Mouse (Mus musculus) stomach, embryonic 14.5 days (tissue): ENCODE measurements around the gene Tapt1. TPM values are rescaled to one million over a fixed set of nuclear protein-coding genes. Genes with fewer than 3 reads are reported as not detected.

Experiments
- ATAC-seq: fragments of 200-750 bp; cut with Nextera tagmentation; 2 replicates; pipeline ENCODE4 v1.8.0; 2017; ENCODE audit warnings: low read depth, moderate TSS enrichment; ENCODE audit not compliant: insufficient number of reproducible peaks, insufficient read depth, low FRiP score
- H3K27ac ChIP-seq: fragments of 300-500 bp; sonication (generic); 2 replicates; pipeline ENCODE4 v1.5.1; 2014; ENCODE audit warnings: mild to moderate bottlenecking, low read length, moderate library complexity, mixed read lengths
- H3K27me3 ChIP-seq: fragments of 300-500 bp; sonication (generic); 2 replicates; pipeline ENCODE4 v1.6.1; 2014; ENCODE audit warnings: low read length, control low read depth, mixed read lengths; ENCODE audit not compliant: control insufficient read depth, insufficient read depth
- H3K36me3 ChIP-seq: fragments of 300-500 bp; sonication (generic); 2 replicates; pipeline ENCODE4 v1.6.1; 2014; ENCODE audit warnings: mild to moderate bottlenecking, control low read depth, low read length, moderate library complexity, mixed read lengths; ENCODE audit not compliant: control insufficient read depth, insufficient read depth
- H3K4me1 ChIP-seq: fragments of 300-500 bp; sonication (generic); 2 replicates; pipeline ENCODE4 v1.6.1; 2014; ENCODE audit warnings: low read length, control low read depth, mixed read lengths; ENCODE audit not compliant: control insufficient read depth, insufficient read depth
- H3K4me2 ChIP-seq: fragments of 300-500 bp; sonication (generic); replicated peaks from 2 replicates; pipeline ENCODE4 v1.6.1; 2014; ENCODE audit warnings: low read depth, low read length, control low read depth
- H3K4me3 ChIP-seq: fragments of 300-500 bp; sonication (generic); 2 replicates; pipeline ENCODE4 v1.5.1; 2014; ENCODE audit warnings: low read depth, low read length, control low read depth
- H3K9ac ChIP-seq: fragments of 300-500 bp; sonication (generic); replicated peaks from 2 replicates; pipeline ENCODE4 v1.6.1; 2014; ENCODE audit warnings: low read depth, mild to moderate bottlenecking, control low read depth, low read length, moderate library complexity, mixed read lengths
- H3K9me3 ChIP-seq: fragments of 300-500 bp; sonication (generic); 2 replicates; pipeline ENCODE4 v1.6.1; 2016; ENCODE audit warnings: low read depth, low read length, control low read depth; ENCODE audit not compliant: control insufficient read depth
- WGBS: fragments of 180-500 bp; shearing (Covaris S2); extraction: QIAGEN DNeasy Blood & Tissue Kit; methylation state at CpG from one replicate; pipeline ENCODE4 v1.1.7; 2014; 5-methylcytosine and 5-hydroxymethylcytosine counted together
- polyA plus RNA-seq: library from polyadenylated mRNA; unstranded; fragments of >200 nt; fragmentation: Nextera tagmentation; extraction: Ambion mirVana; gene quantifications from 2 replicates; pipeline ENCODE4 v1.2.1, GENCODE M21; 2014

The Tapt1 gene
- polyA plus RNA-seq, 1 experiment from 2014 or later, result 34.0 TPM

DNA sequence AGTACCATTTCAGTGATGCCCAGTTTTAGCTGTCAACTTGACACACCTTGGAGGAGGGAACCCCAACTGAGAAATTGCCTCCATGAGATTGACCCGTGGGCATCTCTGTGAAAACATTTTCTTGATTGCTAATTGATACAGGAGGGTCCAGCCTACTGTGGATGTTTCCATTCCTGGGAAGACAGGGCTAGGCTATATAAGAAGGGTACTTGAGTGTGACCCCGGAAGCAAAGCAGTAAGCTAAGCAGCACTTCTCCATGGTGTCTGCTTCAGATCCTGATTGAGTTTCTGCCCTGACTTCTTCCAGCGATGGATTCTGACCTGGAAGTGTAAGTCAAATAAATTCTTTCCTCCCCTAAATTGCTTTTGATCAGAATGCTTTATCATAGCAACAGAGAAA is 30.1 kb upstream of the Tapt1 start:
- Histone ChIP-seq H3K4me2 (no peak overlapping the region), H3K9me3 (no peaks in the 10 kb centered on the region), H3K27me3 (no peaks in the 10 kb centered on the region), H3K4me3 (no peak overlapping the region), H3K27ac (no peak overlapping the region), H3K9ac (no peak overlapping the region), H3K4me1 (no peaks in the 10 kb centered on the region), H3K36me3 (no peaks in the 10 kb centered on the region)
- no peak for ATAC-seq
- 84% methylated on average over 3 of the region's 3 CpGs for WGBS

DNA sequence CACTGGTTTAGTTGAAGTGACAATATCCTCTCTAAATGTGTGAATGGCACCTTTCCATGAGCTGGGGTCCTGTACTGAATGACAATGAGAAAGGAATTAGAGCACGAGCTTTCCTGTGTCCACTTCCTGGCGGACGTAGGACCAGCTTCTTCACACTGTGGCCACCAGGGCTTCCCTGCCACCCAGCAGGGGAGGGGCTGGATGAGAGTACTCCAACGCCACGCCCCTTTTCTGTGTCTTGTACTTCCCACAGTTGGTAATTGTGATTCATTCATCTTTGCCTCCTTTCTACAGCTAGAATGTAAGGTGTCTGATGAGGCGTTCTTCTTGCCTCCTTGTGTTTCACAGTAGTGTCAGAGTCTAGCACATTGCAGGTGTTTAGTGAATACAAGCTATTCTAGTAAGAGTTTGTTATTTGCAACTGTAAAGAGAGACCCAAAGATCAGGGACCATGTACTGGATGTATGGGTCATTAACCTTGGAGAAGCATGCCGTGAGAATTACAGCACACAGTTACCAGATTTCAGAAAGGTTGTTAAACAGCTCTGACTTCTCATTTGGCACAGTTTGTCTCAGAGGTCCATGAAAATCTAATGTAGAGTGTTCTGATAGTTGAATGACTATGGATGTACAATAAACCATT is 29.5 kb upstream of the Tapt1 start:
- Histone ChIP-seq H3K27me3 (no peaks in the 10 kb centered on the region), H3K4me3 (no peak overlapping the region), H3K4me1 (no peaks in the 10 kb centered on the region), H3K9ac (no peak overlapping the region), H3K27ac (no peak overlapping the region), H3K9me3 (no peaks in the 10 kb centered on the region), H3K36me3 (no peaks in the 10 kb centered on the region), H3K4me2 (no peak overlapping the region)
- no peak for ATAC-seq
- WGBS, result 80% methylated on average over 7 of the region's 7 CpGs

DNA sequence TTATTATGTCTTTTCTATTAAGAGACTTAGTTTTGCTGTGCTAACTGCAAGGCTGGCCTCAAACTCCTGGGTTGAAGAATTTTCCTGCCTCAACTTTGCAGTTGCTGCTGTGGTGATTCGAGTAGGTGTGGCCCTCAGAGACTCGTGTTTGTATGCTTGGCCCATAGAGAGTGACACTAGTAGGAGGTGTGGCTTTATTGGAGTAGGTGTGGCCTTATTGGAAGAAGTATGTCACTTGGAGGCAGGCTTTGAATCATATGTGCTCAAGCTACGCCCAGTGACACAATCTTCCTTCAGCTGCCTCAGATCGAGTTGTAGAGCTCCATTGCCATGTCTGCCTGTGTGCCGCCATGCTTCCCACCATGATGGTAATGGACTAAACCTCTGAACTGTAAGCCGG is 27.0 kb upstream of the Tapt1 start:
- no peak overlapping the region for H3K4me2 ChIP-seq
- H3K27me3 ChIP-seq, result no peaks in the 10 kb centered on the region
- H3K4me3 ChIP-seq, result no peak overlapping the region
- ATAC-seq, result no peak
- no peaks in the 10 kb centered on the region for H3K36me3 ChIP-seq
- no peaks in the 10 kb centered on the region for H3K4me1 ChIP-seq
- WGBS, result 77% methylated on average over 6 of the region's 6 CpGs
- no peak overlapping the region for H3K27ac ChIP-seq
- no peak overlapping the region for H3K9ac ChIP-seq
- H3K9me3 ChIP-seq, result no peaks in the 10 kb centered on the region

DNA sequence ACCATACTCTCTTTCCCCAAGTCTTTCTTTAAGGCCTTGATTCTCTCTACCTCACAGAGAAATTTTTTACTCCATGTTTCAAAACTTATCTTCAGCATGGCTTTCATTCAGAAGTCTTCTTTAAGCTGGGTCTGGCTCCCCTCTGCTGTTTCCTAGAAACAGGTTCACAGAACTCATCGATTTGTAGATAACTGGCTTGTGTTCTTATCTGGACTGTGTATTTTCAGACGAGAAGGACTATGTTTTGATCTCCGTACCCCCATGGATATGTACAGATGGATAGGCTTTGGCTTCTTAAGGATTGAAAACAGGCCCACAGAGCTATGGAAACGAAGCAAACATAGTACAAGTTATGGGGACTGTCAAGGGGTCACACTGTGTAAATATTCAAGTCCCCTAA is 26.0 kb upstream of the Tapt1 start:
- 55% methylated on average over 4 of the region's 4 CpGs for WGBS

DNA sequence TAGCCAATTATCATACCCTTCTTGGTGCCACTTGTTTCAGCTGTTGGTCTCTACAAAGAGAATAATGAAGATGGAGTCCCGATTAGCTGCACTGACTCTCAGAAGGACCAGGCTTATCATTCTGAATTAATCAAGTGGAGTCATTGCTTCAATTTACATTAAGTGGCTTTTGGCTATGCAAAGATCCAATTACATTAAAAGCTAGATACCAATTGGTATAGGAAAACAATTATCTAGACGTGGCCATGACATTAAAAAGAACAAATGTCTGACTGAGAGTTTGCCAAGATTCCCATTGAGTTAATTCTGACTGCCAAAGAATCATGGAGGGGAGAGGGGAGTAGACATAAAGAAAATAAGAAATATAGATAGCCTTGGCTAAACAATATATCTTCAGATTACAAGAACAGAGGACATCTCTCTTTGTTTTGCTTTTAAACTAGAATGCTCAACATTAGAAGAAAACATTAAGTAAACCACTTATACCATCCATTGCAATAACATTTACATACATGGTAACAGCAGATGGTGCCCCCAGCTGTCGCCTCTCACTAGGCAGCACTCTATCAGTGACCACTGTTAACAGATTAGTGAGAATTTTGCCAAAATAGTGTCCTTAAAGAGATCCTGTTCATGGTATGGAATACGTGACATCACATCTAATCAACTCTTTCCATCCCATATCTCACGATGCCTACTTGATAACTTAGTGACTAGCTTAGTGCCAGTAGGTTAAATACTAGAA is 24.0 kb upstream of the Tapt1 start:
- no peaks in the 10 kb centered on the region for H3K4me1 ChIP-seq
- ATAC-seq, result no peak
- 84% methylated on average over 5 of the region's 5 CpGs for WGBS
- 0 out of 2 replicates have a peak, but pooled peaks cover 3% of the 10 kb centered on the region for H3K9me3 ChIP-seq
- H3K27ac ChIP-seq, result no peak overlapping the region
- no peak overlapping the region for H3K9ac ChIP-seq
- no peaks in the 10 kb centered on the region for H3K27me3 ChIP-seq
- no peak overlapping the region for H3K4me2 ChIP-seq
- no peak overlapping the region for H3K4me3 ChIP-seq
- no peaks in the 10 kb centered on the region for H3K36me3 ChIP-seq

More for the DNA sequence above, 26.0 kb upstream of the Tapt1 start:
- Histone ChIP-seq H3K27me3 (no peaks in the 10 kb centered on the region), H3K36me3 (no peaks in the 10 kb centered on the region), H3K9me3 (0 out of 2 replicates have a peak, but pooled peaks cover 3% of the 10 kb centered on the region), H3K9ac (no peak overlapping the region), H3K4me2 (no peak overlapping the region), H3K27ac (no peak overlapping the region), H3K4me3 (no peak overlapping the region), H3K4me1 (no peaks in the 10 kb centered on the region)
- ATAC-seq, result no peak

DNA sequence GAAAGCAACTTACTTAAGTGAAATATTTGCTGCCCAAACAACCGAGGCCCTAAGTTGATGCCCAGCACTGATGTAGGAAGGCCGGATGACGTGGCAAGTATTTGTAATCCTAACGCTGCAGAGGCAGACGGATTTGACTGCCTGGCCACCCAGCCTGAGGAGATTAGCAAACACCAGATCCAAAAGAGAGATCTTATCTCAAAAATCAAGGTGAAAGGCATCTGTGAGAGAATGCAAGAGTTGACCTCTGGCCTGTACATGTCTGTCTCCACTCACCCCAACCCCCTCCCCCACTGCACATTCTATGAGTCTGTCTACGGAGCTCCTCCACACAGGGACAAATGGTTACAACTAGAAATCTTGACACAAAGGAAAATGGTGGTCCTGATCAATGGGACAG is 22.9 kb upstream of the Tapt1 start:
- no peak overlapping the region for H3K4me3 ChIP-seq
- ATAC-seq, result no peak
- 0 out of 2 replicates have a peak, but pooled peaks cover 3% of the 10 kb centered on the region for H3K9me3 ChIP-seq
- H3K36me3 ChIP-seq, result no peaks in the 10 kb centered on the region
- no peak overlapping the region for H3K27ac ChIP-seq
- WGBS, result 46% methylated on average over 6 of the region's 6 CpGs
- no peak overlapping the region for H3K9ac ChIP-seq
- H3K4me1 ChIP-seq, result no peaks in the 10 kb centered on the region
- H3K27me3 ChIP-seq, result no peaks in the 10 kb centered on the region
- H3K4me2 ChIP-seq, result no peak overlapping the region

DNA sequence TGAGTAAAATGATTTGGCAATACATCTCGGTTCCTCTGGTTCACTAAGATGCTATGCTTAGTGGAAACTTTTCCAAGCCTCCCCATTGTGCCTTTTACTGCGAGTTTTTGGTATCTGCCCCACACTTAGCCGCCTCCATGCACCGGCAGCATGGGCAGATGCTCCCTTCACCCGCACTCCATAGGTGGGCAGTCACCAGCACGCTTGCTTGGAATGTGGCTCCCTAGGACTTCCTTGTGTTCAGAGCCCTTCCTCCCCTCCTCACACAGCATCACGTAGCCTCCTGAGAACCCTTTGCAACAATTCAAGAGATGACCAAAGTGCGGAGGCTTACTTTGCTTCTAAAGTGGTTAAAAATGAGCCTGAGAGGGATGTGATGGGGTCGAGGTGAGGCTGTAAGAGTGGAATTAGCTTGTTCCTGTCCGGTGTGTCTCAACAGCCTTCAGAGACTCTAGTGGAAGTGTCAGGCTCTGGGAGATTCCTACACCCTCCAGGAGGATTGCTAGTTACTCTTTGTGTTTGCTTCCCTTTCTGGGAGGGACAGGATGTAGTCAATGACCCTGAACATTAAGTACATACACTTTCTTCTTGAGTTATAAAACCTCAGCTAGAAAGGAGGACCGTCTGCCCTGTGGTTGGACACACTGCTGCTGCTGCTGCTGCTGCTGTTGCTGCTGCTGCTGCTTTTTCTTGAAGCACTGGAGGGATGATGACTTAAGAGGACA is 20.2 kb upstream of the Tapt1 start:
- 36% methylated on average over 11 of the region's 11 CpGs for WGBS
- 0 out of 2 replicates have a peak, but pooled peaks cover 3% of the 10 kb centered on the region for H3K9me3 ChIP-seq
- no peaks in the 10 kb centered on the region for H3K4me1 ChIP-seq
- no peaks in the 10 kb centered on the region for H3K27me3 ChIP-seq
- no peak overlapping the region for H3K9ac ChIP-seq
- H3K4me3 ChIP-seq, result no peak overlapping the region
- no peak overlapping the region for H3K4me2 ChIP-seq
- H3K36me3 ChIP-seq, result no peaks in the 10 kb centered on the region
- H3K27ac ChIP-seq, result no peak overlapping the region
- no peak for ATAC-seq

DNA sequence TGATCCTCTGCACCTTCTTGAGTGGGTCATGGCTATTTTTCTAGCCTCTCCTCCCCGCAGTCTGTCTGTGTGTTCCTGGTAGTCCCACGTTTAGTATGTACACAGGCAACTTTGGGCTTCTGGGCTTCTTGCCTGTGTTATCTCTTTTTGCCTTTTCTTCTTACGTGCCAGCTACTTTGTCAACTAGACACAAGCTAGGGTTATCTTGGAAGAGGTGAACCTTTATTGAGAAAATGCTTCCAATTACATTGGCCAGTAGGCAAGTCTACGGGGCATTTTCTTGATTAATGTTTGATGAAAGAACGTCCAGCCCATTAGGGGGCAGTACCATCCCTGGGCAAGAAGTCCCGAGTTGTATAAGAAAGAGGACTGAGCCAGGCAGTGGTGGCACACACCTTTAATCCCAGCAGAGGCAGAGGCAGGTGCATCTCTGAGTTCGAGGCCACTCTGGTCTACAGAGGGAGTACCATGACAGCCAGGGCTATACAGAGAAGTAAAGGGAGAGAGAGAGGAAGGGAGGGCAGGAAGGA is 18.5 kb upstream of the Tapt1 start:
- H3K4me2 ChIP-seq, result no peak overlapping the region
- H3K4me3 ChIP-seq, result no peak overlapping the region
- WGBS, result 66% methylated on average over 7 of the region's 7 CpGs
- ATAC-seq, result no peak
- 0 out of 2 replicates have a peak, but pooled peaks cover 3% of the 10 kb centered on the region for H3K9me3 ChIP-seq
- H3K36me3 ChIP-seq, result no peaks in the 10 kb centered on the region
- no peak overlapping the region for H3K9ac ChIP-seq
- no peaks in the 10 kb centered on the region for H3K27me3 ChIP-seq
- no peaks in the 10 kb centered on the region for H3K4me1 ChIP-seq
- no peak overlapping the region for H3K27ac ChIP-seq
